Mouse (Mus musculus) brown adipose tissue, adult 24 weeks (tissue): ENCODE results near the gene Mug1. TPM values are rescaled to one million over a fixed set of nuclear protein-coding genes. Genes with fewer than 3 reads are reported as not detected.
"Not testable (repeated sequence)": the region's sequence is repeated elsewhere in the genome, so short reads cannot be mapped to it uniquely, and the experiment has no call there.

Source experiments
- H3K27ac ChIP-seq: fragments of 200-500 bp; replicated peaks from 2 replicates; pipeline ENCODE4 v1.5.1; 2012; ENCODE audit warnings: low read depth, mild to moderate bottlenecking, low read length
- H3K4me1 ChIP-seq: fragments of 200-500 bp; 2 replicates; pipeline ENCODE4 v1.6.1; 2012; ENCODE audit warnings: low read length, mixed read lengths; ENCODE audit not compliant: control insufficient read depth, insufficient read depth, insufficient read length
- H3K4me3 ChIP-seq: fragments of 200-500 bp; 2 replicates; pipeline ENCODE4 v1.5.1; 2012; ENCODE audit warnings: low read depth, mild to moderate bottlenecking, low read length, moderate library complexity; ENCODE audit not compliant: insufficient read depth
- polyA plus RNA-seq: library from polyadenylated mRNA; stranded (reverse); fragments of >200 nt; gene quantifications from 2 replicates; pipeline ENCODE4 v1.2.4, GENCODE M21; 2012; ENCODE audit not compliant: missing spikeins, insufficient read depth, insufficient read length

Gene Mug1
- polyA plus RNA-seq, result 0.91 TPM in 1 of 2 replicates, not detected in the other

- not testable (repeated sequence) for H3K4me3 ChIP-seq, H3K27ac ChIP-seq, H3K4me1 ChIP-seq
Measured at GRCm38 (mm10) chr6:121838271-121838670, at the start of gene Mug1. Gene Mug1 (plus strand): TSS chr6:121838541.

GRCm38 (mm10) chr6:121828034-121828433 is 10.3 kb upstream of the Mug1 start:
- H3K4me3 ChIP-seq, result no peak overlapping the region
- H3K4me1 ChIP-seq, result no peaks in the 10 kb centered on the region

GRCm38 (mm10) chr6:121836361-121836760 is 2.0 kb upstream of the Mug1 start:
- H3K4me3 ChIP-seq, result no peak overlapping the region
- no peaks in the 10 kb centered on the region for H3K4me1 ChIP-seq
- H3K27ac ChIP-seq, result no peak overlapping the region

More at GRCm38 (mm10) chr6:121828034-121828433, 10.3 kb upstream of the Mug1 start:
- no peak overlapping the region for H3K27ac ChIP-seq

GRCm38 (mm10) chr6:121848378-121848777 is 10.0 kb downstream of the Mug1 start:
- no peak overlapping the region for H3K27ac ChIP-seq
- H3K4me3 ChIP-seq, result no peak overlapping the region
- no peaks in the 10 kb centered on the region for H3K4me1 ChIP-seq

Other genes with a start within 250 kb of the Mug1 start
- gene A2m, start 203.2 kb upstream of the Mug1 start, polyA plus RNA-seq, result not detected in 2 replicates
- not detected in 2 replicates for gene Gm7298, start 105.6 kb upstream of the Mug1 start, polyA plus RNA-seq
- gene Mug2, start 168.2 kb downstream of the Mug1 start, polyA plus RNA-seq, result not detected in 2 replicates